Mouse (Mus musculus): ENCODE data around the gene Erlec1. TPM values are rescaled to one million over a fixed set of nuclear protein-coding genes. Genes with fewer than 3 reads are reported as not detected.

The Erlec1 gene
- polyA plus RNA-seq, 1 experiment: 16.3 TPM

GRCm38 (mm10) chr11:30896201-30896600 lies 57.9 kb downstream of the Erlec1 start:
- no peaks in the 10 kb centered on the region for H3K27me3 ChIP-seq (ENCODE audit: control insufficient read depth, insufficient read depth, insufficient read length)
- TF ChIP-seq USF1 (IDR thresholded peaks at IDR 0.05; ENCODE audit: low read depth): no peak
- TF ChIP-seq CEBPB (IDR thresholded peaks at IDR 0.05; ENCODE audit: insufficient read depth, poor library complexity, severe bottlenecking): no peak
- no peak for TF ChIP-seq MAX (IDR thresholded peaks at IDR 0.05; ENCODE audit: low read depth)
- TF ChIP-seq MYOD1 (IDR thresholded peaks at IDR 0.05; ENCODE audit: control insufficient read depth in 1 of 3, insufficient read length in 2 of 3, low read depth in 2 of 3): no peak
- TF ChIP-seq E2F4 (IDR thresholded peaks at IDR 0.05; ENCODE audit: insufficient read depth): no peak
- no peak for TF ChIP-seq SRF (IDR thresholded peaks at IDR 0.05; ENCODE audit: control insufficient read depth, insufficient read length, low read depth)
- TF ChIP-seq REST (IDR thresholded peaks at IDR 0.05; ENCODE audit: insufficient read depth, insufficient read length): no peak
- TF ChIP-seq POLR2AphosphoS2 (IDR thresholded peaks at IDR 0.05; ENCODE audit: insufficient read length, low read depth): no peak
- TF ChIP-seq POLR2A (IDR thresholded peaks at IDR 0.05; ENCODE audit: insufficient read length, low read depth): no peak
- no peak for TF ChIP-seq MYOG (IDR thresholded peaks at IDR 0.05; ENCODE audit: control insufficient read depth in 1 of 3, insufficient read depth in 1 of 3, insufficient read length in 2 of 3, low read depth in 2 of 3)
- TF ChIP-seq TCF12 (IDR thresholded peaks at IDR 0.05; ENCODE audit: insufficient read depth, poor library complexity, severe bottlenecking): no peak
- TF ChIP-seq TCF3 (IDR thresholded peaks at IDR 0.05; ENCODE audit: insufficient read length, low read depth): no peak
- H3K4me2 ChIP-seq (ENCODE audit: low read depth): no peak overlapping the region
- no peak overlapping the region for H3ac ChIP-seq (ENCODE audit: control insufficient read depth, insufficient read length)
- H3K79me2 ChIP-seq (ENCODE audit: control insufficient read depth, insufficient read depth): no peaks in the 10 kb centered on the region
- H3K36me3 ChIP-seq (ENCODE audit: control insufficient read depth, insufficient read depth): no peaks in the 10 kb centered on the region
- no peak overlapping the region for H3K4me3 ChIP-seq

GRCm38 (mm10) chr11:30888153-30888552 lies 66.0 kb downstream of the Erlec1 start:
- Histone ChIP-seq H3K79me2 (ENCODE audit: control insufficient read depth, insufficient read depth) (no peaks in the 10 kb centered on the region), H3ac (ENCODE audit: control insufficient read depth, insufficient read length) (no peak overlapping the region), H3K36me3 (ENCODE audit: control insufficient read depth, insufficient read depth) (no peaks in the 10 kb centered on the region), H3K4me3 (no peak overlapping the region), H3K4me2 (ENCODE audit: low read depth) (no peak overlapping the region), H3K27me3 (ENCODE audit: control insufficient read depth, insufficient read depth, insufficient read length) (no peaks in the 10 kb centered on the region)
- TF ChIP-seq E2F4 (IDR thresholded peaks at IDR 0.05; ENCODE audit: insufficient read depth): no peak
- TF ChIP-seq POLR2AphosphoS2 (IDR thresholded peaks at IDR 0.05; ENCODE audit: insufficient read length, low read depth): no peak

GRCm38 (mm10) chr11:30885171-30885871 lies 68.8 kb downstream of the Erlec1 start, which contains the start of the genes Gpr75 and Asb3:
Gene Gpr75, plus strand, starts transcription at chr11:30885358.
Gene Asb3, plus strand, starts transcription at chr11:30885416.
- Histone ChIP-seq H3K36me3 (ENCODE audit: control insufficient read depth, insufficient read depth) (peaks cover 7% of the 10 kb centered on the region), H3ac (ENCODE audit: control insufficient read depth, insufficient read length) (no peak within 1 kb of the TSS), H3K79me2 (ENCODE audit: control insufficient read depth, insufficient read depth) (no peaks in the 10 kb centered on the region), H3K27me3 (ENCODE audit: control insufficient read depth, insufficient read depth, insufficient read length) (no peaks in the 10 kb centered on the region), H3K4me2 (ENCODE audit: low read depth) (peak within 1 kb of the TSS; percentile 63), H3K4me3 (no peak within 1 kb of the TSS)
- TF ChIP-seq CEBPB (IDR thresholded peaks at IDR 0.05; ENCODE audit: insufficient read depth, poor library complexity, severe bottlenecking) (no peak), E2F4 (IDR thresholded peaks at IDR 0.05; ENCODE audit: insufficient read depth) (no peak), SRF (IDR thresholded peaks at IDR 0.05; ENCODE audit: control insufficient read depth, insufficient read length, low read depth) (no peak), USF1 (IDR thresholded peaks at IDR 0.05; ENCODE audit: low read depth) (no peak), MAX (IDR thresholded peaks at IDR 0.05; ENCODE audit: low read depth) (no peak), TCF3 (IDR thresholded peaks at IDR 0.05; ENCODE audit: insufficient read length, low read depth) (no peak), MYOG (IDR thresholded peaks at IDR 0.05; ENCODE audit: control insufficient read depth in 1 of 3, insufficient read depth in 1 of 3, insufficient read length in 2 of 3, low read depth in 2 of 3) (no peak), POLR2A (IDR thresholded peaks at IDR 0.05; ENCODE audit: insufficient read length, low read depth) (peak; percentile 16), MYOD1 (IDR thresholded peaks at IDR 0.05; ENCODE audit: control insufficient read depth in 1 of 3, insufficient read length in 2 of 3, low read depth in 2 of 3) (peak in 1 of 3 experiments; percentile 14), REST (IDR thresholded peaks at IDR 0.05; ENCODE audit: insufficient read depth, insufficient read length) (no peak), POLR2AphosphoS2 (IDR thresholded peaks at IDR 0.05; ENCODE audit: insufficient read length, low read depth) (peak; percentile 63), TCF12 (IDR thresholded peaks at IDR 0.05; ENCODE audit: insufficient read depth, poor library complexity, severe bottlenecking) (no peak)

Other genes starting within 250 kb of the Erlec1 start
- 15.9 TPM for gene Psme4, start 182.6 kb downstream of the Erlec1 start, polyA plus RNA-seq (2012; fragmentation: generic; extraction: Trizol)
- not detected for gene Gpr75, start 69.0 kb downstream of the Erlec1 start, polyA plus RNA-seq (2012; fragmentation: generic; extraction: Trizol)
- gene Asb3, start 68.9 kb downstream of the Erlec1 start, polyA plus RNA-seq (2012; fragmentation: generic; extraction: Trizol): 8.2 TPM
- 8.0 TPM for gene Chac2, start 32.0 kb upstream of the Erlec1 start, polyA plus RNA-seq (2012; fragmentation: generic; extraction: Trizol)
- not detected for gene Gm17332, start 228.1 kb upstream of the Erlec1 start, polyA plus RNA-seq (2012; fragmentation: generic; extraction: Trizol)